Mouse (Mus musculus) liver, embryonic 11.5 days (tissue): Measurements from ENCODE around the gene Larp1. TPM values are rescaled to one million over a fixed set of nuclear protein-coding genes. Genes with fewer than 3 reads are reported as not detected.
A peak's percentile ranks its signal among the peaks of the same experiment; 100 is the strongest.

Experiments
- ATAC-seq: fragments of 200-750 bp; cut with Nextera tagmentation; replicated peaks from 2 replicates; pipeline ENCODE4 v1.8.0; 2017; ENCODE audit warnings: moderate number of reproducible peaks, mild to moderate bottlenecking, moderate TSS enrichment, moderate library complexity; ENCODE audit not compliant: low FRiP score
- DNase-seq: peaks from one replicate; pipeline ENCODE4 v3.0.0-alpha.2; 2017; ENCODE audit warnings: low spot score
- H3K27ac ChIP-seq: fragments of 300-500 bp; sonication (generic); 2 replicates; pipeline ENCODE4 v1.5.1; 2014; ENCODE audit warnings: mild to moderate bottlenecking, low read depth, low read length, control low read depth
- H3K27me3 ChIP-seq: fragments of 300-500 bp; sonication (generic); replicated peaks from 2 replicates; pipeline ENCODE4 v1.6.1; 2014; ENCODE audit warnings: low read length, mixed read lengths; ENCODE audit not compliant: control insufficient read depth, insufficient read depth
- H3K36me3 ChIP-seq: fragments of 300-500 bp; sonication (generic); 2 replicates; pipeline ENCODE4 v1.6.1; 2014; ENCODE audit warnings: mild to moderate bottlenecking, low read length, moderate library complexity, mixed read lengths; ENCODE audit not compliant: control insufficient read depth, insufficient read depth
- H3K4me1 ChIP-seq: fragments of 300-500 bp; sonication (generic); replicated peaks from 2 replicates; pipeline ENCODE4 v1.6.1; 2014; ENCODE audit warnings: low read length, mixed read lengths; ENCODE audit not compliant: control insufficient read depth, insufficient read depth
- H3K4me2 ChIP-seq: fragments of 300-500 bp; sonication (generic); 2 replicates; pipeline ENCODE4 v1.6.1; 2014; ENCODE audit warnings: mild to moderate bottlenecking, control low read depth, moderate library complexity
- H3K4me3 ChIP-seq: fragments of 300-500 bp; sonication (generic); 2 replicates; pipeline ENCODE4 v1.5.1; 2014; ENCODE audit warnings: low read depth, low read length, control low read depth
- H3K9ac ChIP-seq: fragments of 300-500 bp; sonication (generic); 2 replicates; pipeline ENCODE4 v1.6.1; 2014; ENCODE audit warnings: low read depth, low read length, control low read depth
- H3K9me3 ChIP-seq: fragments of 300-500 bp; sonication (generic); 2 replicates; pipeline ENCODE4 v1.6.1; 2016; ENCODE audit warnings: low read length, inconsistent platforms, mixed read lengths; ENCODE audit not compliant: control insufficient read depth
- WGBS: fragments of 180-500 bp; shearing (Covaris S2); extraction: QIAGEN DNeasy Blood & Tissue Kit; methylation state at CpG from one replicate; pipeline ENCODE4 v1.1.7; 2014; 5-methylcytosine and 5-hydroxymethylcytosine counted together
- polyA plus RNA-seq: library from polyadenylated mRNA; unstranded; fragments of >200 nt; fragmentation: Nextera tagmentation; extraction: Ambion mirVana; gene quantifications from 2 replicates; pipeline ENCODE4 v1.2.1, GENCODE M21; 2014

Gene Larp1
- polyA plus RNA-seq, 1 experiment from 2014 or later, result 43.0 TPM

- 41% methylated on average over 3 of the region's 3 CpGs for WGBS
- Histone ChIP-seq H3K4me3 (no peak overlapping the region), H3K4me1 (peaks cover 58% of the 10 kb centered on the region)
Observed at GRCm38 (mm10) chr11:58026337-58026736, 17.5 kb downstream of the Larp1 start.

DNA sequence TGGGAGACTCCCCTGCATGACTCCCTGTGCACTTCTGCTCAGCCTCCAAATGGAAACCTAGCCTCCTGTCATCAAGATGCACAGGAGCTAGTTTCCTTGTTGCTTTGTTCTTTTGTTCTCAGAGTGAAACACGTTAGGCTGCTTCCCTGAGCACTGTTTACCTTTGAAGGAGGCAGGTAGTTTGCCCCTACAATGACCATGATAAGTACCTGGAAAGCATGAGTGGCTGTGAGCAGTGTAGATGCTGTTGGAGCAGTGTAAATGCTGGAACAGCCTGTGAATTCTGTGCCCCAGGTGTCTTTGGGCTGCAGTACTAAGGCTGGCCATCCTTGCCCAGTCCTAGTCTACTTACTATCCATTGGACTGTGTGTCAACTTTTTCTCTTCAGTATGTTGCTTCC lies 18.0 kb downstream of the Larp1 start:
- peaks cover 58% of the 10 kb centered on the region for H3K4me1 ChIP-seq
- H3K27ac ChIP-seq, result no peak overlapping the region
- ATAC-seq, result no peak
- H3K36me3 ChIP-seq, result no peaks in the 10 kb centered on the region; the same call in 1 of the 2 replicates
- no peak overlapping the region for H3K4me2 ChIP-seq
- H3K27me3 ChIP-seq, result no peaks in the 10 kb centered on the region
- DNase-seq, result no peak
- H3K4me3 ChIP-seq, result no peak overlapping the region
- H3K9ac ChIP-seq, result no peak overlapping the region
- no peaks in the 10 kb centered on the region for H3K9me3 ChIP-seq
- 71% methylated on average over 1 of the region's 1 CpGs for WGBS

More at GRCm38 (mm10) chr11:58026337-58026736, 17.5 kb downstream of the Larp1 start:
- Histone ChIP-seq H3K9me3 (no peaks in the 10 kb centered on the region), H3K9ac (no peak overlapping the region), H3K4me2 (no peak overlapping the region), H3K27ac (no peak overlapping the region), H3K27me3 (no peaks in the 10 kb centered on the region), H3K36me3 (no peaks in the 10 kb centered on the region; the same call in 1 of the 2 replicates)
- ATAC-seq (no peak), DNase-seq (no peak)

- WGBS, result 85% methylated on average over 1 of the region's 1 CpGs
- Histone ChIP-seq H3K4me1 (peaks cover 68% of the 10 kb centered on the region), H3K9me3 (no peaks in the 10 kb centered on the region), H3K36me3 (no peaks in the 10 kb centered on the region; the same call in 1 of the 2 replicates), H3K27me3 (no peaks in the 10 kb centered on the region), H3K4me2 (no peak overlapping the region), H3K27ac (no peak overlapping the region; the same call in 1 of the 2 replicates), H3K4me3 (no peak overlapping the region), H3K9ac (no peak overlapping the region)
- no peak for ATAC-seq
- no peak for DNase-seq
Observed at GRCm38 (mm10) chr11:58028981-58029380, 20.1 kb downstream of the Larp1 start.

DNA sequence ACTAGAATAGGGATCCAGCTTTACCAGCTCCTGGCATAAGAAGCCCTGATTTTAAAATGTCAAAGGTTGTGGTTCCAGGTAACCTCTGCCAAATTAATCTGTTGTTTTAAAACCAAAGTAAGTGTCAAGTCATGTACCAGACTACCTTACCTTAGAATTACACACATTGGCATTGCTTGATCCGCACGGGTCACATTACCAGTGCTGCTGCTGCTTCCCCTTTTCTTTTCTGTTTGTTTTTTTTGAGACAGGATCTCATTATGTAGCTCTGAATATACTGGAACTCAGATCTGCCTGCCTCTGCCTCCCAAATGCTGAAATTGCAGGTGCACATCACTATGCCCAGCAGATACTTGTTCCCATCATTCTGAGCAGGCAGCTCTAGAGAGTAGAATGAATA lies 21.0 kb downstream of the Larp1 start:
- no peak overlapping the region for H3K9ac ChIP-seq
- H3K4me2 ChIP-seq, result no peak overlapping the region
- no peaks in the 10 kb centered on the region for H3K27me3 ChIP-seq
- no peaks in the 10 kb centered on the region; the same call in 1 of the 2 replicates for H3K36me3 ChIP-seq
- ATAC-seq (no peak), DNase-seq (no peak)
- H3K27ac ChIP-seq, result no peak overlapping the region
- no peaks in the 10 kb centered on the region for H3K9me3 ChIP-seq
- peaks cover 63% of the 10 kb centered on the region for H3K4me1 ChIP-seq
- no peak overlapping the region for H3K4me3 ChIP-seq
- 58% methylated on average over 2 of the region's 2 CpGs for WGBS

DNA sequence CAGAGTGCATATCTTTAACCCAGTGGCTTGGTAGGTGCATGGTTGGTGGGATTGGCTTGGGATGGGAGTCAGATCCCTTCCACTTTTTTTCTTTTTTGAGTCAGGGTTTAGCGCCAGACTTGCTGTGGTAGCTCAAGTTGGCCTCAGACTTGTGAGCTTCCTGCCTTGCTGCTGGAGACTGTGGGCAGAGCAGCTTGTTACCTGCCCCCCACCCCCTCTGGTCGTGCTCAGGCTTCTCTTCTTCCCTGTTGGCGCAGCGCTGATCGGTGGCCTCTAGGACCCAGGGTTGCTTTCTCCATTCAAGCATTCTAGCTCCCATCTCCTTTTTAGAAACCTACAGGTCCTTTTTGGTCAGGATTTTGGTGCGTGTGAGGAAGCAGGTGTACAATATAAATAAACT lies 22.3 kb downstream of the Larp1 start:
- H3K9ac ChIP-seq, result no peak overlapping the region
- H3K4me2 ChIP-seq, result no peak overlapping the region
- H3K4me1 ChIP-seq, result peaks cover 64% of the 10 kb centered on the region
- no peak for ATAC-seq
- WGBS, result 58% methylated on average over 6 of the region's 6 CpGs
- no peak overlapping the region for H3K4me3 ChIP-seq
- H3K9me3 ChIP-seq, result no peaks in the 10 kb centered on the region
- no peaks in the 10 kb centered on the region for H3K27me3 ChIP-seq
- DNase-seq, result no peak
- no peak overlapping the region for H3K27ac ChIP-seq
- no peaks in the 10 kb centered on the region; the same call in 1 of the 2 replicates for H3K36me3 ChIP-seq

- Histone ChIP-seq H3K4me1 (peaks cover 56% of the 10 kb centered on the region), H3K9me3 (no peaks in the 10 kb centered on the region), H3K4me3 (no peak overlapping the region), H3K4me2 (no peak overlapping the region), H3K27me3 (no peaks in the 10 kb centered on the region), H3K36me3 (no peaks in the 10 kb centered on the region; the same call in 1 of the 2 replicates), H3K9ac (no peak overlapping the region), H3K27ac (no peak overlapping the region)
- ATAC-seq (no peak), DNase-seq (no peak)
- 50% methylated on average over 3 of the region's 3 CpGs for WGBS
Observed at GRCm38 (mm10) chr11:58033635-58034034, 24.8 kb downstream of the Larp1 start.

- Histone ChIP-seq H3K36me3 (peaks cover 9% of the 10 kb centered on the region), H3K9me3 (no peaks in the 10 kb centered on the region), H3K27ac (no peak overlapping the region), H3K9ac (no peak overlapping the region), H3K4me3 (no peak overlapping the region), H3K27me3 (no peaks in the 10 kb centered on the region), H3K4me2 (no peak overlapping the region), H3K4me1 (peaks cover 10% of the 10 kb centered on the region)
- no peak for DNase-seq
- WGBS, result 53% methylated on average over 1 of the region's 1 CpGs
- 0 out of 2 replicates have a peak, but pooled peaks have one; percentile 42 for ATAC-seq
Observed at GRCm38 (mm10) chr11:58039027-58039426, 30.2 kb downstream of the Larp1 start.

- no peaks in the 10 kb centered on the region for H3K27me3 ChIP-seq
- WGBS, result 89% methylated on average over 5 of the region's 5 CpGs
Observed at GRCm38 (mm10) chr11:58042861-58043431, 34.1 kb downstream of the Larp1 start.

DNA sequence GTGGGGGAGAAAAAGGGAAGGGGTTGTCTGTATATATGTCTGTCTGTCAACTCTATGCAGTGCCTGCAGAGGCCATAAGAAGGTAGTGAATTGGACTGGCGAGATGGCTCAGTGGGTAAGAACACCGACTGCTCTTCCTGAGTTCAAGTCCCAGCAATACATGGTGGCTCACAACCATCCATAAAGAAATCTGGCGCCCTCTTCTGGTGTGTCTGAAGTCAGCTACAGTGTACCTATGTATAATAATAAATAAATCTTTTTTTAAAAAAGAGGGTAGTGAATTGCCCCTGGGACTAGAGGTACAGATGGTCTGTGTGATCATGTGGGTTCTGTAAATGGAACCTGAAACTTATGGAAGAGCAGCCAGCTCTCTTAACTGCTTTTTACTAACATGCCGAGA lies 37.6 kb downstream of the Larp1 start:
- no peaks in the 10 kb centered on the region for H3K27me3 ChIP-seq
- DNase-seq, result no peak
- no peaks in the 10 kb centered on the region for H3K4me1 ChIP-seq
- H3K9me3 ChIP-seq, result no peaks in the 10 kb centered on the region
- H3K4me3 ChIP-seq, result no peak overlapping the region
- no peak overlapping the region for H3K4me2 ChIP-seq
- no peak overlapping the region for H3K27ac ChIP-seq
- no peak for ATAC-seq
- peaks cover 46% of the 10 kb centered on the region for H3K36me3 ChIP-seq
- WGBS, result 79% methylated on average over 4 of the region's 4 CpGs
- H3K9ac ChIP-seq, result no peak overlapping the region

More at GRCm38 (mm10) chr11:58042861-58043431, 34.1 kb downstream of the Larp1 start:
- H3K4me3 ChIP-seq, result no peak overlapping the region
- H3K27ac ChIP-seq, result no peak overlapping the region
- no peak overlapping the region for H3K9ac ChIP-seq
- H3K4me1 ChIP-seq, result peaks cover 4% of the 10 kb centered on the region; the same call in 1 of the 2 replicates
- H3K9me3 ChIP-seq, result no peaks in the 10 kb centered on the region
- no peak overlapping the region for H3K4me2 ChIP-seq
- ATAC-seq (no peak), DNase-seq (no peak)
- H3K36me3 ChIP-seq, result peaks cover 18% of the 10 kb centered on the region
